Mouse (Mus musculus) v-Abl transformed pro-B cells (cell line): ENCODE measurements at regions not wholly inside any gene's neighbourhood (a gene's known extent, or its start where the extent isn't known, plus 50 kb on each side); places are given as distances from the start of the nearest gene placed in this dataset.

Experiments used
- in situ Hi-C, 2 experiments: fragments of 400-800 bp; cut with MboI; formaldehyde crosslinking; loops; one replicate each; pipeline ENCODE4 v1.15.1; 2025; ENCODE audit not compliant: unreplicated experiment in 2 of 2

- in situ Hi-C loops: no loop called here
Measured at GRCm38 (mm10) chr13:28663459-28663858, 290.1 kb downstream of the Sox4 start.

GRCm38 (mm10) chr13:28662316-28662752, 291.2 kb downstream of the Sox4 start:
- in situ Hi-C loops: no loop called here

GRCm38 (mm10) chr13:28660151-28660550, 293.4 kb downstream of the Sox4 start:
- in situ Hi-C loops: no loop called here

GRCm38 (mm10) chr13:28658652-28659051, 294.9 kb downstream of the Sox4 start:
- in situ Hi-C loops: no loop called here

- in situ Hi-C loops: no loop called here
Measured at GRCm38 (mm10) chr13:28654883-28655282, 298.6 kb downstream of the Sox4 start.

GRCm38 (mm10) chr13:28653362-28653761, 300.2 kb downstream of the Sox4 start:
- in situ Hi-C loops: no loop called here

GRCm38 (mm10) chr13:28651810-28652209, 301.7 kb downstream of the Sox4 start:
- in situ Hi-C loops: no loop called here

- in situ Hi-C loops: no loop called here
Measured at GRCm38 (mm10) chr13:28645881-28646280, 307.6 kb downstream of the Sox4 start.

- in situ Hi-C loops: no loop called here
Measured at GRCm38 (mm10) chr13:28644846-28645574, 308.5 kb downstream of the Sox4 start.

GRCm38 (mm10) chr13:28640826-28641225, 312.7 kb downstream of the Sox4 start:
- in situ Hi-C loops: no loop called here

- in situ Hi-C loops: no loop called here
Measured at GRCm38 (mm10) chr13:28635230-28635950, 318.1 kb downstream of the Sox4 start.

GRCm38 (mm10) chr13:28633541-28634041, 319.9 kb downstream of the Sox4 start:
- in situ Hi-C loops: no loop called here

- in situ Hi-C loops: no loop called here
Measured at GRCm38 (mm10) chr13:28629431-28630331, 323.8 kb downstream of the Sox4 start.

- in situ Hi-C loops: no loop called here
Measured at GRCm38 (mm10) chr13:28628751-28629150, 324.8 kb downstream of the Sox4 start.

GRCm38 (mm10) chr13:28618961-28619360, 334.6 kb downstream of the Sox4 start:
- in situ Hi-C loops: no loop called here

GRCm38 (mm10) chr13:28617503-28617902, 336.0 kb downstream of the Sox4 start:
- in situ Hi-C loops: no loop called here

- in situ Hi-C loops: no loop called here
Measured at GRCm38 (mm10) chr13:28616645-28617381, 336.7 kb downstream of the Sox4 start.

- in situ Hi-C loops: loop anchor here in 1 of 2 experiments (10.0 kb wide), 1 partner anchor 147 kb away; no protein-coding TSS in a partner anchor
Measured at GRCm38 (mm10) chr13:28607551-28608114, 345.9 kb downstream of the Sox4 start.

- in situ Hi-C loops: loop anchor here in 1 of 2 experiments (10.0 kb wide), 1 partner anchor 148 kb away; no protein-coding TSS in a partner anchor
Measured at GRCm38 (mm10) chr13:28606651-28607050, 346.9 kb downstream of the Sox4 start.
